Mouse (Mus musculus): ENCODE measurements around the gene Zfp109. TPM values are rescaled to one million over a fixed set of nuclear protein-coding genes. Genes with fewer than 3 reads are reported as not detected.
A peak's percentile ranks its signal among the peaks of the same experiment; 100 is the strongest.
"Not testable (repeated sequence)": the region's sequence is repeated elsewhere in the genome, so short reads cannot be mapped to it uniquely, and the experiment has no call there.

Zfp109 gene
- total RNA-seq (2021) = 1 to 10 TPM; 6.3 to 7.0 TPM
- long read RNA-seq, experiment 1 = 0 reads
- long read RNA-seq, experiment 2, partial matches to known transcripts = 1 of 2 reads
- long read RNA-seq, experiment 2, other reads (novel, unspliced or antisense) = 0 of 2 reads

DNA sequence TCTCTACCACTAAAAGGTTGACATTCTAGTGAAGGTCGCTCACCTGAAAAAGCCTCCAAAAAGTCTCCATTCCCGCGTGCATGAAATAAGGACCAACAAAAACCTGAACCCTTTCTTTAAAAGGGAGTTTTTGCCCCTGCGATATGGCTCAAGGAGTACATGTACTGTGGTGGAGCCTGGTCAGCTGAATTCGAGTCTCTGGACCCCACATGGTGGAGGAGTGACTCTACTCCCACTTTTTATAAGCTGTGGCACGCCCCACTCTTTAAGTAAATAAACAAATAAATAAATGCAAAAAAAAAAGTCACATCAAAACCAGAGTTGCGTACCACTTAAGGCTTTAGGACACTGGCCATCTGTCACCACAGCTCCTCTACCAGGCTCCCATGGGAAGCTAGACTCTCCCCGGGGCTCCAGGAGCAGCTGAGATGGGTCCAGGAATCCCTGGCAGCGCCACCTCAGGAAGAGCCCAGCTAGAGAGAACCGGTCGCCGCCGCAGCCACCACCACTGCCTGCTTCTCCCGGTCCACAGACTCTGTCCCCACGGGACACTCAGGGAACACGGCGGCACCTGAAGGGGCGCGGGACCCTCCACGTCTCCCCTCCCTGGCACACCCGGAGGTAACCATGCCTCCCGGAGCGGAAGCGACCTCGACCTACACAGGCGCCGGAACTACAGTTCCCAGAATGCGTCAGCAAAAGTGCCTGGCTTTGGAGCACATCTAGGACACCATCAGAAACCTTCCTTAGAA is at the start of gene Zfp109:
Gene Zfp109 (minus strand): TSS at position 521 of the 752 bp plus-strand sequence.
- peak; percentile 45 to 73 for DNase-seq (ENCODE audit: low spot score in 2 of 2)
- intact Hi-C loops (cut with DNase I) = no loop called here

DNA sequence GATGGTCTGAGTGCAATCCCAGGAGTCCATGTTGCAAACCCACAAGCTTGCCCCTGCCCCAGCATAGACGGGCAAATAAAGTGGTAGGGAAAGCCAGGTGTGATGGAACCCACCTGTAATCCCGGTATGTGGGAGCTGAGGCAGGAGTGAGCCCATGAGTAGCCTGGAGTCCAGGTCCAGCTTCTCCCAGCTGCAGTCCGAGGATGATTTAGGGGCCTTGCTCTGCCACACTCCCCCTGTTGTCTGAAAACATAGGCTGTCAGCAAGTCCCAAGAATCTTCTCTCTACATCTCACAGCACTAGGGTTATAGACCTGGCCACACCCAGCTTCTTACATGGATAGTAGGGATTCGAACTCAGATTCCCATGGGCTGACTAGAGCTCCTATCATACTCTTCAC is 49.6 kb upstream of the Zfp109 start:
- no peak for DNase-seq (ENCODE audit: low spot score in 2 of 2)
- intact Hi-C loops (cut with DNase I) = loop anchor here (10.0 kb wide), 1 partner anchor 322 kb away; no protein-coding TSS in a partner anchor

GRCm38 (mm10) chr7:24286090-24286489 is 48.7 kb upstream of the Zfp109 start:
- intact Hi-C loops (cut with DNase I) = loop anchor here (10.0 kb wide), 1 partner anchor 321 kb away; no protein-coding TSS in a partner anchor

DNA sequence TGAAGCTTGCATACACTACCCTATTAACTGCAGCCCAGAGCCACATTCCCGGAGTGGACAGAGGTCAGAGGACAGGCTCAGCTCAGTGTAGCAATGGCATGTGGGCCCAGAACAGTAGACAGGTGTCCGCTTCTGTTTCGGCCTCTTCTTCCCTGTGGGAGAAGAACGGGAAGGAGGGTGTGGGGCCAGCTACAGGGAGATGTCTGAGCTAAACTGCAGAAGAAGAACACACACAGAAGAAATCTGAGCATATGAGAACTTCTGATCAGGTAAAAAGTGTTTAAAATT is 43.4 kb upstream of the Zfp109 start:
- intact Hi-C loops (cut with DNase I) = loop anchor here (10.0 kb wide), 1 partner anchor 316 kb away; no protein-coding TSS in a partner anchor
- DNase-seq (ENCODE audit: low spot score in 2 of 2) = no peak

More at GRCm38 (mm10) chr7:24286090-24286489, 48.7 kb upstream of the Zfp109 start:
- DNase-seq (ENCODE audit: low spot score in 2 of 2) = no peak

DNA sequence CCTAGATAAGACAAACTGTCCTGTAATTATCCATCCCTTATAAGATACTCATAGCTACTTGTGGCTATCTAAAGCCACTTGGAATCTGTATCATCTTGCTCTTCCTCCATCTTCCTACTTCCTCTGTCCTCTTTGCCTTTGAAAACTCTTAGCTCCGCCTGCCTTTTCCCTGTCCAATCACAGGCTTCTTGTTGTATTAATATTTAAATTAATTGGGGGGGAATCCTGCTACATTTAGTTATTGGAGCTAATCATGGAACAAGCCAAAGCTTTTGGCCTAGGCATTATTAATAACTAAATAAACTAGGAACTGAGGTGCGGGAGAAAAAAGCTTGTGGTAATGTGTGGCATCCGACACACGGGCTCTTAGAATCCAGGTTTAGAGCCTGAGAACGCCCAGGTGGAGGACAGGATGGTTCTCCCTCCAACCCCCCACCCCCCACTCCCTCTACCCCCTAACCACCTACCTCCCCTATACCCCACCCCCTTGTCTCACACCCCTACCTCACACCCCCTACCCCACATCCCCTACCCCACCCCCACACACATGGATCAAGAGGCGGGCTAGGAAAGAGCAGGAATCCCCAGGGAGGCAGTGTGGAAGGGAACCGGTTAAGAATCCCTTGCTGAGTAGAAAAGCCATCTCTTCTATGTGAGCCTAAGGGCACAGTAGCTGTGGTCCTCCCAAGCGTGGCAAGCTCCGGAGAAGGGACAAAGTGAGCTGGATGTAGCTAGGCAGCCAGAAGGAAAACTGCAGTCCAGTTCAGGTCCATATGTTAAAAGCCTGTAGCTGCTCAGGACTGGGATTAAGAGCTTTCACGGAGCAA is 42.9 kb upstream of the Zfp109 start:
- no peak for DNase-seq (ENCODE audit: low spot score in 2 of 2)

DNA sequence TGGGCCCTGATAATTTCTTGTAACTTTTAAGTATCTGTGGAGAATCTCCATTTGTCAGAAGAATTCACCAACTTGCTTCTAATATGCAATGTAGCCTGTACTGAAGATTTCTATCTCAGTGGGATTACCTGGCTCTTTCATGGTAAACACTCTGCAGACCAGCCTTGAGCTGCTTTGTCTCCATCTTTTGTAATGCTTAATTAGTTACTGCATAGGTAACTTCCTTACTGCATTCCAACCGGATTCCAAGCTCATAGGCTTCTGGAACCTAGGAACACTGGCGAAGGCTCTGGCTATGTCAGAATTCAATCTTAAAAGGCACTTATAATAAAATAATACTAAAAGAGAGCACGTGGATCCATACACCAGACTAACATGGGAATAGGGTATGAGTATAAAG is 41.4 kb upstream of the Zfp109 start:
- DNase-seq (ENCODE audit: low spot score in 2 of 2) = not testable (repeated sequence)

More for the DNA sequence above, 42.9 kb upstream of the Zfp109 start:
- intact Hi-C loops (cut with DNase I) = loop anchor here (10.0 kb wide), 1 partner anchor 315 kb away; no protein-coding TSS in a partner anchor

GRCm38 (mm10) chr7:24274456-24274855 is 37.1 kb upstream of the Zfp109 start:
- no peak for DNase-seq (ENCODE audit: low spot score in 2 of 2)
- intact Hi-C loops (cut with DNase I) = no loop called here

More for the DNA sequence above, 41.4 kb upstream of the Zfp109 start:
- intact Hi-C loops (cut with DNase I) = loop anchor here (5.0 kb wide), 1 partner anchor 146 kb away; the partner anchor contains the start of gene Zfp235

GRCm38 (mm10) chr7:24271191-24271590 is 33.8 kb upstream of the Zfp109 start:
- no peak for DNase-seq (ENCODE audit: low spot score in 2 of 2)
- intact Hi-C loops (cut with DNase I) = loop anchor here (2.0 kb wide), 1 partner anchor 28 kb away; no protein-coding TSS in a partner anchor

- DNase-seq (ENCODE audit: low spot score in 2 of 2) = peak; percentile 83 to 87
- intact Hi-C loops (cut with DNase I) = loop anchor here (2.0 kb wide), 1 partner anchor 29 kb away; no protein-coding TSS in a partner anchor
Observed at GRCm38 (mm10) chr7:24270288-24270672, 32.9 kb upstream of the Zfp109 start, which contains the start of gene Zfp93. TSS of gene Zfp93 (plus strand) at chr7:24270420.

DNA sequence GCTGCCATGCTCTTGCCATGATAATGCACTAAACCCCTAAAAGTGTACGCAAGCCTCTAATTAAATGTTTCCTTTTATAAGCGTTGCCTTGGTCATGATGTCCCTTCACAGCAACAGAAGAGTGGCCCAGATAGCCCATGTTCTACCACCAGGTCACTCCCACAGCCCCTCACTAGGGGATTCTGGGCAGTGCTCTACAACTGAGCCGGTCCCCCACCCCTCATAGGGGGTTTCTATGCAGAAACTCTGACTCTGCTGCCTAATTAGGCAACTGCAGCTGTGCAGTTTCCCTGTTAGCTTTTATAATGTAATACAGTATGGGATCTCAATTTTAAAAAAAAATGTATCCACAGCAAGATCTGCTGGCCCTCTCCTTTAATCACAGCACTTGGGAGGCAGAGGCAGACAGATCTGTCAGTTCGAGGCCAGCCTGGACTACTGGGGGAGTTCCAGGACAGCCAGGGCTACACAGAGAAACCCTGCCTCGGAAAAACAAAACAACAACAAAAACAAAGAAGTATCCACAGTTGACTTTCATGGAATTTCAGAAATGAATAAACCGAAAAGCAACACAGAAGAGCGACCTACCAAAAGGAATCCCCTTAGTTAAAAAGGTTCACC is 32.4 kb upstream of the Zfp109 start:
- intact Hi-C loops (cut with DNase I) = loop anchor here (2.0 kb wide), 1 partner anchor 29 kb away; no protein-coding TSS in a partner anchor
- no peak for DNase-seq (ENCODE audit: low spot score in 2 of 2)

- DNase-seq (ENCODE audit: low spot score in 2 of 2) = no peak
- intact Hi-C loops (cut with DNase I) = no loop called here
Observed at GRCm38 (mm10) chr7:24269256-24269655, 31.9 kb upstream of the Zfp109 start.

DNA sequence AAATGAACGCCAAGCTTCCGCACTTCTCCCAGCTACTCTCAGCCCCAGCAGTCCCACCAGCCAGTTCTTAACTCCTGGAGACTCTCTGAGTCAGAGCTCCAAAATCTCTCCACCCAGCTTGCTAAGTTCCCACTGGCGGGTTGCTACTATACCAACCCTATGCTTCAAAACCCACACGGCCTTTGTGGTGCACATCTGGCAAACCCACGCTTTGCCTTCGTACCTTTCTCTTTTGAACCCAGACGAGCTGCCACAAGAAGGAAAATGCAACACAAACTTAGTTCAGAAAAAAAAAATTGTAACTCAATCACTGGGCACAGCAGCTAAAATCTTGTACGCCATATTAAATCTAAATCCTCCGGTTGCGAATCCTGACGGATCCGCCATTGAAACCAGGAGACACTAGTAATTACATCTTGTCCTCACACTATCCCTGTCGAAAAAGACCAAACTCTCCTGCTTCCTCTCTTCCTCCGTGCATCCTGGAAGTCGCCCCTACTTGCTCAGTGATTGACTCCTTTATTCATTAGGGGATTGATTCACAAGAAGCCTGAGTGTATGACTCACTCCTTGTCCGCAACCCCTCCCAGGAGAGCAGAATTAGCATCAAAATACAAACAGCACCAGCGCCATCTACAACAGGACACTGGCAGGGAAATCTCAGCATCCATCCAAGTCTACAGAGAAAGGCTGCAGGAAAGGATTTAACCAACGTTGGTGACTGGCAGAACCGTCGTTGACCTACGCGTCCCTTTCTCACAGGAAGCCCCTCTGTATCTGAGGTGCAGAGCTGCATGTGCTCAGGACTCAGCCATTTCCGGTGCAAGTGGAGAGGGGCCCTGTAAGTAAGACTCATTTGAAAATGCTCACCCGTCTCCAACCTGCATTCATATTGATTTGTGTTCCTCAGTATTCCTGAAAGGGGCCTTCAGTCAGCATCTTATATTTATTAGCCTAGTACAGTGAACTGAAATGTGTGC is 31.1 kb upstream of the Zfp109 start:
- DNase-seq (ENCODE audit: low spot score in 2 of 2) = no peak
- intact Hi-C loops (cut with DNase I) = no loop called here

GRCm38 (mm10) chr7:24260000-24260312 is 22.6 kb upstream of the Zfp109 start:
- DNase-seq (ENCODE audit: low spot score in 2 of 2) = no peak
- intact Hi-C loops (cut with DNase I) = loop anchor here (5.0 kb wide), 1 partner anchor 128 kb away; the partner anchor contains the start of gene Zfp235

DNA sequence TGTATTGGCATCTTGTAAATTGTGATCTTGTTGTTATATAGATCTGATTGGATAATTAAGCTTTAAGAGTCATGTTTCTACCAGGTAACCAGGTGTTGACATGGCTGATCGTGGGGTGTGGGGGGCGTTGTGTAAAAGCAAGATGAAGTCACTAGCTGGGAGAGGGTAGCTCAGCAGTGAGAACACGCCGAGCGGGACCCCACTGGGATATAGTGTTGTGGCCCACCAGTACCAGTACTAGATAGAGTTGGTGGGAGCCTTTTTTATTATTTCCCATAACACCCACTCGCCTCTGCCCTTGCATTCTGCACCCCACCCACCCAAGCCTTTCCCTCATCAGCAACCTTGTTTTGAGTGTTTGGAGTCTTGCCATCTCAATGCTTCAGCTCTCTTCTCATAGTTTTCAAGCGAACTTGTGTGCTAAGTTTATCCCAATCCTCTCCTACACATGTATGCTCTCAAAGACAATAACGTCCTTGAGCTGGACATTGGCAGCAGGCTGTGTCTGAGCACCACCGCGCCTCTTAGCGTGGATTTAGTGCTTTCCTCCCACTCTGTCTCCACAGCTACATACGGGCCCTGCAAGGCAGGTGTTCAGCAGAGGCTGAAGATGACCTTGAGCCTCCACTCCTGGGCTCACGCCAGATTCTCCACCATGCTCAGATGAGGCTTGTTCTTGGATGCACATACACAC is 22.1 kb upstream of the Zfp109 start:
- intact Hi-C loops (cut with DNase I) = loop anchor here (5.0 kb wide), 1 partner anchor 127 kb away; the partner anchor contains the start of gene Zfp235
- DNase-seq (ENCODE audit: low spot score in 2 of 2) = no peak

DNA sequence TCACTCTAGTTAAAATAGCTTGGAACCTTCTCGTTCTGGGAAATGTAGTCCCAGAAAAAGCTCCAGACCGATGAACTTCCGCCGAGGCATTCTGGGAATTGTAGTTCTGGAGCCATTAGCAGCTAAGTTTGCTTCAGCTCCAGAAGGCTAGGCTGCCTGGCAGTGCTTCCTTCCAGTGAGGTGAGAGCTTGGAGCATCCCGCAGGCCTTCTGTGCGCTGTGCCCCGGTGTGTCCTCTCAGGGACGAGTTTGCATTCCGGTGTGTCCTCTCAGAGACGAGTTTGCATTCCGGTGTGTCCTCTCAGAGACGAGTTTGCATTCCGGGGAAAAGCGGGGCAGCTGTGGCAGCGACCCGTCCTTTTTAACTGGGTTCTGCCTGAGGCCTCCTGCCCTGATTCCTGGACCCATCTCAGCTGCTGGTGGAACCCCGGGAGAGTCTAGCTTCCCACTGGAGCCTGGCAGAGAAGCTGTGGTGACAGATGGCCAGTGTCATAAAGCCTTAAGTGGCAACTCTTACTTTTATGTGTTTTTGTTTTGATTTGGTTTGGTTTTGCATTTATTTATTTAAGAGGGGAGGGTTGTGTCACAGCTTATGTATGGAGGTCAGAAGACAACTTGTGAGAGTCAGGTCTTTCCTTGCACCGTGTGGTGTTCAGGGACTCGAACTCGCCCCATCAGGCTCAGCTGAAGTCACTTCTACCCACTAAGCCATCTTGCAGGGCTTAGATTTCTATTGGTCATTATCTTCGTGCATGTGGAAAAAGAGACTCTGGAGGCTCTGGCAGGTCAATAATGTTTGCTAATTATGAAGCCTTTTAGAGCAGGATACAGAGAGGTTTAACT is 17.5 kb upstream of the Zfp109 start, which contains the start of gene Zfp108:
Gene Zfp108 (plus strand): TSS at position 162 of the 842 bp plus-strand sequence.
- DNase-seq (ENCODE audit: low spot score in 2 of 2) = peak; percentile 86 to 91
- intact Hi-C loops (cut with DNase I) = loop anchor here (2.0 to 5.0 kb wide), 3 partner anchors 46 to 123 kb away; partner anchors contain the start of genes Zfp235 and Zfp61

GRCm38 (mm10) chr7:24253779-24254615 is 16.6 kb upstream of the Zfp109 start:
- no peak for DNase-seq (ENCODE audit: low spot score in 2 of 2)
- intact Hi-C loops (cut with DNase I) = loop anchor here (2.0 to 5.0 kb wide), 2 partner anchors 47 kb away; partner anchors contain the start of gene Zfp61
